Mouse (Mus musculus): ENCODE measurements at regions not wholly inside any gene's neighbourhood (a gene's known extent, or its start where the extent isn't known, plus 50 kb on each side); places are given as distances from the start of the nearest gene placed in this dataset.

DNA sequence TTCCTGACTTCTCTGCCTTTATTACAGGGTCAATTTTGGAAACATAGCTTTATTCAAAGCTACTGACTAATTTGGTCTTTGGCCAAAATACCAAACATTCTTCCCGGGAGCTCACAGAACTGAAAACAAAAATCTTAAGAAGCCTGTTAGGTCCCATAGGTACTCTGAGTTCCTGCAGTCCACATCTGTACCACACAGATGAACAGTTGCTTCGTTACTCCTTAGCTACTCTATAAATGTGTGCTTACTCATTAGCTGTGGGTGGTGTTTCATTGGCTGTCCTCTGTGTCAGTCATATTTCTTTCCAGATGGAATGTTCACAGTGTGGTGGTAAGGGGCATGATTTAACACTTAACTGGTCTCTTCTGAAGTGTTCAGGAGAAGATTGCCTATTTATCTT lies 70.3 kb upstream of the Col11a1 start:
- Histone ChIP-seq H3K9ac (no peak overlapping the region), H3K27me3 (no peaks in the 10 kb centered on the region), H3K4me1 (no peaks in the 10 kb centered on the region), H3K36me3 (no peaks in the 10 kb centered on the region), H3K9me3 (no peaks in the 10 kb centered on the region), H3K27ac (no peak overlapping the region), H3K4me2 (no peak overlapping the region), H3K4me3 (no peak overlapping the region)
- no peak for ATAC-seq (ENCODE audit: insufficient number of reproducible peaks, low FRiP score, low TSS enrichment, low read depth)
- WGBS, result 37% methylated on average over 2 of the region's 2 CpGs

All from limb, embryonic 15.5 days (tissue).